Comparison of ENCODE assay signal across 32 mouse cellular contexts in genomic region chr17:84224217-84224887, GRCm38 (mm10). TPM values are rescaled to one million over a fixed set of nuclear protein-coding genes. Genes with fewer than 3 reads are reported as not detected.
DNase-seq lines count a peak whose midpoint lies in the region; ATAC-seq and TF ChIP-seq lines count a peak whose summit lies in the region.
"Had no signal": no experiment of that assay in that cellular context is flagged by ENCODE, and none has a peak within 500 bp of the region (broad histone marks: within the 10 kb centered on the region; RNA-seq: fewer than 3 reads in every experiment).

No protein-coding gene starts in this region.

- ATAC-seq in kidney, embryonic 16.5 days (ENCODE audit: low FRiP score, low TSS enrichment), result 0 out of 2 replicates have a peak, but pooled peaks have one; percentile 50
- ATAC-seq: activated CD4-positive, CD25-positive, alpha-beta regulatory T cell, adult 4 months; forebrain, embryonic 16.5 days; hindbrain, postnatal 0 days; intestine, embryonic 15.5 days had no signal

- WGBS in kidney, adult 2 months, result 47% methylated on average over 15 of the region's 15 CpGs
- WGBS in kidney, embryonic 16.5 days, result 46% methylated on average over 15 of the region's 15 CpGs
- whole genome bisulfite sequencing in cerebellum, adult 2 months, result 78% methylated on average over 15 of the region's 15 CpGs

- H3K9me3 ChIP-seq in kidney, embryonic 16.5 days (ENCODE audit: low read length), result no peaks in the 10 kb centered on the region
- H3K9me3 ChIP-seq: hindbrain, embryonic 12.5 days; intestine, embryonic 15.5 days; liver, embryonic 15.5 days; lung, embryonic 15.5 days; midbrain, embryonic 12.5 days; neural tube, embryonic 13.5 days had no signal

- peak; percentile 33 for DNase-seq in embryo, embryonic 10 days (ENCODE audit: low spot score)
- no peak for DNase-seq in embryo, embryonic 9.5 days (ENCODE audit: extremely low spot score)
- peak; percentile 42 for DNase-seq in kidney, adult 2 months
- DNase-seq in retina, embryonic 14.5 days (ENCODE audit: low spot score), result peak; percentile 40
- DNase-seq in adrenal gland, postnatal 14 days, result no peak
- DNase-seq in right cerebral cortex, adult 18-20 months, result no peak
- no peak for DNase-seq in cerebellum, adult 2 months
- DNase-seq: adrenal gland, adult 8-10 months; cerebellum, adult 9-10 months; cerebellum, postnatal 36 days; embryo, embryonic 11 days; gastrocnemius, postnatal 10 days; heart, postnatal 36 days; layer of hippocampus, postnatal 36 days; liver; spleen, adult 18-20 months; thymus, adult 18-20 months; thymus, postnatal 36 days had no signal

- H3K4me2 ChIP-seq in kidney, embryonic 16.5 days (replicated peaks; ENCODE audit: low read depth, low read length), result no peak overlapping the region
- H3K4me2 ChIP-seq: heart, embryonic 11.5 days; hindbrain, embryonic 12.5 days; intestine, embryonic 15.5 days; liver, embryonic 15.5 days; lung, embryonic 15.5 days; midbrain, embryonic 12.5 days; neural tube, embryonic 13.5 days had no signal

- no peak overlapping the region for H3K9ac ChIP-seq in kidney, embryonic 16.5 days (replicated peaks; ENCODE audit: low read length)
- H3K9ac ChIP-seq: hindbrain, embryonic 12.5 days; intestine, embryonic 15.5 days; liver, embryonic 15.5 days; lung, embryonic 15.5 days; midbrain, embryonic 12.5 days; neural tube, embryonic 13.5 days had no signal

- no peak for TF ChIP-seq POLR2A in kidney, adult 2 months (IDR thresholded peaks at IDR 0.05; ENCODE audit: low read depth, low read length)
- no peak for TF ChIP-seq POLR2A in cerebellum, adult 2 months (IDR thresholded peaks at IDR 0.05; ENCODE audit: borderline replicate concordance, insufficient read depth, low read length)

- H3K27me3 ChIP-seq in kidney, adult 2 months (replicated peaks; ENCODE audit: control insufficient read depth, insufficient read depth, low read length), result no peaks in the 10 kb centered on the region
- H3K27me3 ChIP-seq in kidney, embryonic 16.5 days (ENCODE audit: insufficient read depth, low read length), result no peaks in the 10 kb centered on the region
- H3K27me3 ChIP-seq in cerebellum, adult 2 months (ENCODE audit: control insufficient read depth, insufficient read depth, low read length), result no peaks in the 10 kb centered on the region
- H3K27me3 ChIP-seq: CH12.LX; hindbrain, embryonic 12.5 days; intestine, embryonic 15.5 days; liver, embryonic 15.5 days; lung, embryonic 15.5 days; midbrain, embryonic 12.5 days; neural tube, embryonic 13.5 days had no signal

- H3K27ac ChIP-seq in kidney, adult 2 months (ENCODE audit: insufficient read depth, low read depth, low read length), result no peak overlapping the region
- H3K27ac ChIP-seq in kidney, embryonic 16.5 days (ENCODE audit: low read length), result peak overlapping the region; percentile 14; the same call in 1 of the 2 replicates
- H3K27ac ChIP-seq in cerebellum, adult 2 months (ENCODE audit: insufficient read depth, low read length), result no peak overlapping the region
- H3K27ac ChIP-seq: hindbrain, embryonic 12.5 days; hindbrain, postnatal 0 days; intestine, embryonic 15.5 days; liver, embryonic 15.5 days; lung, embryonic 15.5 days; midbrain, embryonic 12.5 days; neural tube, embryonic 13.5 days; stomach, postnatal 0 days had no signal

- H3K4me1 ChIP-seq in kidney, adult 2 months (ENCODE audit: control insufficient read depth, insufficient read depth, low read length), result peaks cover 4% of the 10 kb centered on the region; the same call in 1 of the 2 replicates
- peaks cover 22% of the 10 kb centered on the region for H3K4me1 ChIP-seq in kidney, embryonic 16.5 days (ENCODE audit: insufficient read depth, low read length)
- no peaks in the 10 kb centered on the region for H3K4me1 ChIP-seq in cerebellum, adult 2 months (ENCODE audit: control insufficient read depth, insufficient read depth, low read length)
- H3K4me1 ChIP-seq: hindbrain, embryonic 12.5 days; intestine, embryonic 15.5 days; lung, embryonic 15.5 days; midbrain, embryonic 12.5 days; neural tube, embryonic 13.5 days had no signal

- no peaks in the 10 kb centered on the region; the same call in 1 of the 2 replicates for H3K36me3 ChIP-seq in kidney, adult 2 months (ENCODE audit: control insufficient read depth, insufficient read depth, low read length)
- peaks cover 29% of the 10 kb centered on the region for H3K36me3 ChIP-seq in kidney, embryonic 16.5 days (ENCODE audit: insufficient read depth, low read length)

- H3K4me3 ChIP-seq in kidney, adult 2 months (ENCODE audit: insufficient read depth, low read depth, low read length), result no peak overlapping the region
- H3K4me3 ChIP-seq in kidney, embryonic 16.5 days (ENCODE audit: low read length), result no peak overlapping the region
- H3K4me3 ChIP-seq in cerebellum, adult 2 months (replicated peaks; ENCODE audit: insufficient read depth, low read depth, low read length), result no peak overlapping the region
- H3K4me3 ChIP-seq: erythroblast, embryonic 14.5 days; hindbrain, embryonic 12.5 days; intestine, embryonic 15.5 days; liver, embryonic 15.5 days; lung, embryonic 15.5 days; midbrain, embryonic 12.5 days; neural tube, embryonic 13.5 days had no signal

- TF ChIP-seq CTCF in kidney, adult 2 months (conservative IDR thresholded peaks at IDR 0.05; ENCODE audit: insufficient read depth, insufficient read length, low read depth, low read length), result no peak
- no peak for TF ChIP-seq CTCF in cerebellum, adult 2 months (IDR thresholded peaks at IDR 0.05; ENCODE audit: borderline replicate concordance, insufficient read depth, low read depth, low read length)

RNA-seq across cellular contexts. Expression of gene Zfp36l2, which starts 36.6 kb away (rescaled TPM):
- polyA plus RNA-seq in kidney, adult 2 months (2012; rRNA removed), result 34.3 and 45.8 TPM in 2 replicates
- 9.5 and 11.4 TPM in 2 replicates for polyA plus RNA-seq in kidney, embryonic 16.5 days (2015; fragmentation: Nextera tagmentation; extraction: Ambion mirVana)
- 73.8 and 85.4 TPM in 2 replicates for total RNA-seq in adrenal gland, postnatal 14 days (2021)
- polyA plus RNA-seq in cerebellum, adult 2 months (2012; rRNA removed), result 14.2 and 15.9 TPM in 2 replicates

Comparison
In these comparisons a context has a peak if more than half of its experiments do, and no peak if none do; other contexts are left out.
1. DNase-seq: peak in embryo, embryonic 10 days (single experiment), kidney, adult 2 months (single experiment) and retina, embryonic 14.5 days (single experiment); none in embryo, embryonic 9.5 days (single experiment), adrenal gland, postnatal 14 days (single experiment), right cerebral cortex, adult 18-20 months (single experiment) and cerebellum, adult 2 months (0 of 2).